Mouse (Mus musculus): ENCODE data around the gene Slc39a13. TPM values are rescaled to one million over a fixed set of nuclear protein-coding genes. Genes with fewer than 3 reads are reported as not detected.
"Not testable (repeated sequence)": the region's sequence is repeated elsewhere in the genome, so short reads cannot be mapped to it uniquely, and the experiment has no call there.

Slc39a13 gene
- total RNA-seq, 4 experiments from 2014 or later = 19.0 to 26.0 (median 23.6) TPM

DNA sequence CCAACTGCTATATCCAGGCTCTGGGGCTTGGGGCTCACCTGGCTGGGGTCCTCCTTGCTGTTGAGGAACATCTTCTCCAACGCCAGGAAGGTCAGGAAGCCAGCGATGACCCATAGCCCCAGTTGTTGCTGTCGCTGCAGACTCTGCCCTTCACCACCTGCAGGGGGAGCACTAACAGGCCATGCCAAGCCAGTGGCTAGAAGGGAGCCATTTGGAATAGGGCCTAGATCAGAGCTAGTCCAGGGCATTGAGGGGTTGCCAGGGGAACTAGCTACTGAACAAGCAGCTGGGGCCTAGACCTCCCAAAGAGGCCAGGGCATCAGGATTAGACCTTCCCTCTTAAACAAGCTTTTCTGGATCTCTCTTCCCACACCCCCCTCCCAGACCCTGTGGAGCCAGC lies 4.7 kb downstream of the Slc39a13 start:
- no peak for DNase-seq (ENCODE audit: low spot score)

DNA sequence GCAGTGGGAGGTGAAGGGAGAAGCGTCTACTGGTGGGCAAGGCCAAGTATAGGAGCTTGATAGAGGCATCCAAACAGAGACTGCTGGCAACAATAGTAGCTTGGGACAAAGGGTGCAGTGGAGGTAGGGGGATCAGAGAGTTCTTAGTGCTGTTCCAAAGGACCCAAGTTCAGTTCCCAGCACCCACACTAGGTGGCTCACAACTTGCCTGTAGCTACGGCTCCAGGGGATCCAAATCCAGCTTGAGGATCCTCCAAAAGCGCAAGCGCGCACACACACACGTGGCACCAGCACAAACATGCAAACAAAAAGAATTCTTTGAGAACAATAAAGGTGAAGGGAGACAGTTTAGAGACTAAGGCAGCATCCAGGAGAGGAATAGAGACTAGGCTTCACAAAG lies 6.0 kb downstream of the Slc39a13 start:
- DNase-seq (ENCODE audit: low spot score) = no peak

DNA sequence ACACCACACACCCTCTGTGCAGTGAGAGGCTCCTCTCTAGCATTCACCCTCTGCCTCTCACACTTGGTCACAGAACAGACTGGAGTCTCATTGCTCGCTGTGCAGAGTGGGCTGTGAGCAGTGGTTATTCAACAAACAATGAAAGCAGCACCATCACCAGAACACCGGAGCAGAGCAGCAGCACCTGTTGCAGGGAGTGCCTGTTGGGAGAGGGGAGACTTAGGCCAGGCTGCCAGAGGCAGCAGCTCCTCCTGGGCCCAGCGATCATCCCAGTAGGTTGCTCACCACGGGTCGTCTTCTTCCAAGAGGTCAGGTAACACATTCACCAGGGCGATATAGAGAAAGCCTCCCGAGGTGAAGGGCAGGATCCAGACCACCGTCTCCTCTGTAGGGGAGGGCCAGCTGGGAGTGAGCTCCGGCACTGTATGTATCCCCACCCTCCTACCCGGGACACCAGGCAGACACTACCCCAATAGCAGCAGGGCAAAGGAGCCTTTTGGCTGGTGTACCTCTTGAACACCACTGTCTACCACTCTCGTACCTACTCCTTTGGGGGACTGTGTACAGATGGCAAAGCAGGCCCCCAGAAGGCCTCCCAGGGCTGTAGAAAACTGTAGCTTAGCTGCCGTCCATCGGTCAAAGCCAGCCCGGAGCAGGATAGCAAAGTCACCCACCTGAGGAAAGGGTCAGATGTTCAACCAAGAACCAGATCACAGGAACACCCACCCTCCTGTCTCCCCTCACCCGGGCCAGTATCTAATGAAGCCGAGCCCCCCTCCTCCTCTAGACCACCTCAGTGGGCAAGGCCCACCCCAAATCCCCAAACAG lies 7.2 kb downstream of the Slc39a13 start:
- no peak for DNase-seq (ENCODE audit: low spot score)

DNA sequence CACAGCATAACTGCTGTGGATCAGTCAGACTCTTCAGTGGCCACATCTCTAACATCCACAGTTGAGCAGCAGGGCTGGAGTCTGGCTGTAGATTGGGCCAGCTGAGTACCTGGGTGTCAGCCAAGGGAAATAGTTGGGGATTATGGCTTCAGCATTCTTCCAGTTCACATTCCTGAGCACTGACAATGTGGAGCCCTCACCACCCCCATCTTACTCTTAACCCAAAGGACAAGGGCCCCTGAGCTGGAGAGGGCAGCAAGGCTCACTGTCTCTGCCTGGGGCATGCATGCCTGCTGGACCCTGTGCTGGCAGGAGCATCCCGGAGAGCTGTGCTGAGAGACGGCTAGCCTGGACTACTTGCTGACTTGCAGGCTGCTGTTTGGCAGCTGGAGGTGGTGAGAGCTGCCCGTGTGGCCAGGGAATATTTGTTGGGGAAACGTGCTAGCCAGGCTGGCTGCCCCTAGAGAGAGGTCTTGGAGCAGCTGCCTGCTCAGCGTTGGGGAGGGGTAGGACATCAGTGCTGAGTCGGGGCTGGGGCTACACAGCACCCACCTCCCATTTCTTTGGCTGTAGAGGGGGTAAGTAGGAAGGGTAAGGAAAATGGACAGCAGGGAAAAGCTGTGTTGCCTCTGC lies 8.3 kb downstream of the Slc39a13 start:
- DNase-seq (ENCODE audit: low spot score) = no peak

DNA sequence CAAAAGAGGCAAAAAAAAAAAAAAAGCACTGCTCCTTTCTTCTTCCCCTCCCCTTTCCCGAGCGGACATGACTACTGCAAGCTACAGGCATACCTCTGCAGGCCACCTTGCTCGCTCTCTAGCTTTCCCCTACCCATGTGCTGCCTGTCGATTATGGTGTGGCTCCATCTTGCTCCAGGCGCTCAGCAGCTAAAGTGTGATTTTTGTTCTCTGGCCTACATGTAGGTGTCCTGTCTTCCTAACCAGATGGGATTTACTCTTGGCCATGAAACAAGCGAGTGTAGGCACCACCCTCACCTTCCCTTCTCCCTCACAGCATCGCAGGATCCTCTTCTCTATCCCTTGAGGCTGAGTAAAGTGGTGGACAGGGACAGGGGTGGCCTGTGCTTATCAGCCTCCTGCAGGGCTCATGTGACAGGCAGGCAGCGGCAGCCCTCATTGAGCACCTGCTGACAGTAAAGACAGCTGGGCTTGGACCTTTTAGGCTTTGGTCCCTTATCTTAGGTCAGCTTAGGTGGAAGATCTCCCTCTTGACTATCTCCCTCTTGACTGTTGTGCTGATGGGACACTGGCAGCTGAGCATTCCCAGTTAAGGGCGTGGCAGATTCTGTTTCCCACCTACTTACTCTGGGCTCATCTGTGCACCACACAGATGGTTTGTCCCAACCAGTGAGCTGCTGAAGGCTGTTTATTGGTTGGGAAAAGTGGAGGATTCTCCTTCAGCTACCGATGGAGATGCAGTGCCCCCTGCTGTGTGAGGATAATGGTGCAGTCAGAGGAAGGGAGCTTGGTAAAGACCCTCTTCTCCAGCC lies 9.5 kb downstream of the Slc39a13 start:
- no peak for DNase-seq (ENCODE audit: low spot score)

DNA sequence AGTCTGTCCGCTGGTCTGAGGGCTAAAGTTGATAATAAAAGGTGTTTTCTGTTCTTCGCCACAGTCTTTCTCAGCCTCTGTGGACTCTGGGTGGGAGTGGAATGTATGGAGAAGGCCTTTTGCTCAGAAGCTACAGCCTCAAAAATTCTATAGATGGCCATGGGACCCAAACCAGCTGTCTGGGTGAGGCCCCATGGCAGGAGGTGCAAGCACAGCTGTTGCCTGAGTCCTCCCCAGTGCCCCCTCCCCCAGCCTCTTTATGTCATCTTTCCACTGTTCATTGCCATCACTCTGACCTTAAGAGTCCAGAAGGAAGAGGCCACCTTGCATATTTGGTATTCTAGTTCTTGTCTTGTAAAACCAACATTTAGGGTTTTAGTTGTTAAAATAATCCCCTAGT lies 10.8 kb downstream of the Slc39a13 start:
- no peak for DNase-seq (ENCODE audit: low spot score)

DNA sequence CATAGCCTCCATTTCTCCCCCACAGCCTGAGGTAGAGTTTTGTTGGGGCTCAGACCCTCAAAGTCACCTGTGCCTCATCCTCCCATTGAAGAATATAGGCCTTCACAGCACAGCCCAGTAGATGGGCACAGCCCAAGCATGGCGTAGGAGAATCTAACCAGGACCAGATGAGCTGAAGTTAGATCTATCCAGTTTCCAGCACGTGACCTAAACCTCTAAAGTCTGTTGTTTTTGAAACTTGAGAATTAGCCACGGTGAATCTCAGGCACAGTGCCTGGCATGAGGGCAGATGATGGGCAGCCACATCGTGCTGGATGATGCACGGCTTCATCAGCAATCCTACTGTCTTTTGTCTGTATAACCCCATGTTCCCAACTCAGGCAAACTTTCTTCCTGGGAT lies 11.8 kb downstream of the Slc39a13 start:
- no peak for DNase-seq (ENCODE audit: low spot score)

DNA sequence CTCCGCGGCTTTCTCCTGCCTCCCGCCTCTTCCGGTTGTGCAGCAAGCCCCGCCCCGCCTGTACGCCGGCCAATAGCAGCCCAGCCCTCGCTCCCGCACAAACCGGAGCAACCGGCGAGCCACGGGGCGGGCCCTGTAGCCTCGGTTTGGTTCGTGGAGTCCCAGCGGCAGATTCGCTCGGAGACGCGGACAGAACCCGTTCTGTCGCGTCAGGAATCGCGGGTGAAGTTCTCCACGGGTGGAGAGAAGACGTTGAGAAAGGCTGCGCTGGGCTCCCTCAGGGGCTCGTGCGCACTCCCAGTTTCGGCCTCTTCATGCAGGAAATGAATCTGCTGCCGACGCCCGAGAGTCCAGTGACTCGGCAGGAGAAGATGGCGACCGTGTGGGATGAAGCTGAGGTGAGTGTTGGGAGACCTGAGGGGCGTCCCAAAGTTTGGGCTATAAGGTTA lies 16.3 kb downstream of the Slc39a13 start, which contains the start of gene Psmc3:
Psmc3 (plus strand) TSS at position 76 of the 449 bp plus-strand sequence.
- peak; percentile 97 for DNase-seq (ENCODE audit: low spot score)

DNA sequence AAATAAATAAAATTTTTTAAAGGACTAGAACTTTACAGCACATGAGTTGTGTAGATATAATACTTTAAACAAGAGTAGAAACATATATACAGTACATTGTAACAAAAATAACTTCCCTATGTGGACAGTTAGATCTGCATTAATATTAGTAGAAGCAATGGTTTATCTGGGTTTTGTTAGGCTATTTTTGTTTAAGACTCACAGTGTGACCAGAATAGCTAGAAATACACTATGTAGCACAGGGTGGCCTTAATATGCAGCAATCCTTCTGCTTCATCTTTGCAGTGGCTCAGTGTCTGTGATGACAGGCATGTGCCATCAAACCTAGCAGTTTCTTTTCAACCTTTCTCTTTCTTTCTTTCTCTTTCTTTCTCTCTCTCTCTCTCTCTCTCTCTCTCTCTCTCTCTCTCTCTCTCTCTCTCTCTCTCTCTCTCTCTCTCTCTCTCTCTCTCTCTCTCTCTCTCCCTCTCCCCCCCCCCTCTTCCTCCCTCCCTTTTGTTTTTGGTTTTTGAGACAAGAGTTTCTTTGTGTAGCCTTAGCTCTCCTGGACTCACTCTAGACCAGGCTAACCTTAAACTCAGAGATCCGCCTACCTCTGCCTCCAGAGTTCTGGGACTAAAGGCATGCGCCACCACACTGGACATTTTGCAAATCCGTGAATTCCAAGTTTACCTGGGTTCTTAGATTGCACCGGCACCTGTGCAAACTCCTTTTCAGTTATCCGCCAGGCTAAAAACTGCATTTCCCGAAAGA lies 16.9 kb downstream of the Slc39a13 start:
- no peak for DNase-seq (ENCODE audit: low spot score)

DNA sequence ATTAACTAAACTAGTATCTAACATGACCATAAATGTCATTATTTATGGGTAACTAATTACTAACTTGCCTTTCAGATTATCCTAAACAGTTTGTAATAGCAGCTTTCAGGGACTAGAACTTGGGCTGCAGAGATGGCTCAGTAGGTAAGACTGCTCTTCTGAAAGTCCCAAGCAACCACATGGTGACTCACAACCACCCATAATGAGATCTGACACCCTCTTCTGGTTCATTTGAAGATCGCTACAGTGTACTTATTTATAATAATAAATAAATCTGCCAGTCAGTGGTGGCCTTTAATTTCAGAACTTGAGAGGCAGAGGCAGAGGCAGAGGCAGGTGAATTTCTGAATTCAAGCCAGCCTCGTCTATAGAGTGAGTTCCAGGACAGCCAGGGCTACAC lies 17.5 kb downstream of the Slc39a13 start:
- DNase-seq (ENCODE audit: low spot score) = no peak

DNA sequence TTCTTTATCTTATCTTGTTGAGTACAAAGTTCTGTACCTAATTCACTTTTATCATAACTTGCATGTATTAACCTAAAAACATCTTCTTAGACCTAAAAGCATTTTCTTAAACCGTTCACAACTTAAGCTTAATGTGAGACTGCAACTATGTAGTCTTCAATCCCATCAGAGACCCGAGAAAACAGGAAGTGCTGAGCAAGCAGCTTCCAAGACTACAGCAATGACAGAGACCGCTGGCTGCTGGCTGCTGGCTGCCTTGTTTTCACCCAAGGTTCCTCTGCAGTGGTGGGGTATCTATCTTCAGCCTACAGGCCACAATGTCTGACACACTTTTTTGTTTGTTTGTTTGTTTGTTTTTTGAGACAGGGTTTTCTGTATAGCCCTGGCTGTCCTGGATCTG lies 18.3 kb downstream of the Slc39a13 start:
- DNase-seq (ENCODE audit: low spot score) = no peak

DNA sequence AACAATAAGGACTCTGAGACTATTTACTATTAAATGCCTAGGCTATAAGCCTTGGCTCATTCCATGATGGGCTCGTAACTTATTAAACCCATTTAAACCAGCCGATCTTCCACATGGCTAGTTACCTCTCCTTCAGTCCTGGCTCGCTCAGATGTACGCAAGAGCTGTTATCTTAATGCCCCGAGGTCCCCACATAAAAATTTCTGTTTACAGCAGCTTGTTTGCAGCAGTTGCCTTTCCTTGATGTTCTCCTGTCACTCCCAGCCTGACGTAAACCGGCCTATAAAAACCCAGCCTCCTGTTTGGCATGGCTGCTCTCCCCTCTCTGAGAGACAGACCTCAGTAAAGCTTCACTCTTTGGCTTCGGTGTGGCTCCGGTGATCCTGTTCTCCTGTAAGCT lies 22.9 kb downstream of the Slc39a13 start:
- DNase-seq (ENCODE audit: low spot score) = no peak

DNA sequence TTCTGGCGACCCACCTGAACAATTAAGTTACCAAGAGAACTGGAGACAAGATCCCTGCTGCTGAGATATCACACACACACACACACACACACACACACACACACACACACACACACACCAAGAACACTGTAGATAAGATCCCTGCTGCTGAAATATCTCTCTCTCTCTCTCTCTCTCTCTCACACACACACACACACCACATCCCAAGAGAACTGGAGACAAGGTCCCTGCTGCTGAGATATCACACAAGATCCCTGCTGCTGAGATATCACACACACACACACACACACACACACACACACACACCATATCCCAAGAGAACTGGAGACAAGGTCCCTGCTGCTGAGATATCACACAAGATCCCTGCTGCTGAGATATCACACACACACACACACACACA lies 24.4 kb downstream of the Slc39a13 start:
- DNase-seq (ENCODE audit: low spot score) = not testable (repeated sequence)

DNA sequence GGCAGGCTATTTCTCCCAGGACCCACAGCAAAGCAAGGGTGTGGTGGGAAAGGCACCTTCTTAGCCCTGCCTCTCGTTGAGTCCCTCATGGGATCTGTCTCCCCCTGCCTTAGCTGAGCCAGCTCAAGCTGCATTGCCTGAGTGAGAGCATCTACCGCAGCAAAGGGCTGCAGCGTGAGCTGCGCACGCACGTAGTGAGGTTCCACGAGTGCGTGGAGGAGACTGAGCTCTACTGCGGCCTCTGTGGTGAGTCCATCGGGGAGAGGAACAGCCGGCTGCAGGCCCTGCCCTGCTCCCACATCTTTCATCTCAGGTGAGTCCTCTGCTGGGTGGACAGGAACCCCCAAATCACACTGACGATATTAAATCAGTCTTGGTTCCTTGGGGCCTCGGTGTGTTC lies 25.5 kb downstream of the Slc39a13 start:
- DNase-seq (ENCODE audit: low spot score) = no peak

DNA sequence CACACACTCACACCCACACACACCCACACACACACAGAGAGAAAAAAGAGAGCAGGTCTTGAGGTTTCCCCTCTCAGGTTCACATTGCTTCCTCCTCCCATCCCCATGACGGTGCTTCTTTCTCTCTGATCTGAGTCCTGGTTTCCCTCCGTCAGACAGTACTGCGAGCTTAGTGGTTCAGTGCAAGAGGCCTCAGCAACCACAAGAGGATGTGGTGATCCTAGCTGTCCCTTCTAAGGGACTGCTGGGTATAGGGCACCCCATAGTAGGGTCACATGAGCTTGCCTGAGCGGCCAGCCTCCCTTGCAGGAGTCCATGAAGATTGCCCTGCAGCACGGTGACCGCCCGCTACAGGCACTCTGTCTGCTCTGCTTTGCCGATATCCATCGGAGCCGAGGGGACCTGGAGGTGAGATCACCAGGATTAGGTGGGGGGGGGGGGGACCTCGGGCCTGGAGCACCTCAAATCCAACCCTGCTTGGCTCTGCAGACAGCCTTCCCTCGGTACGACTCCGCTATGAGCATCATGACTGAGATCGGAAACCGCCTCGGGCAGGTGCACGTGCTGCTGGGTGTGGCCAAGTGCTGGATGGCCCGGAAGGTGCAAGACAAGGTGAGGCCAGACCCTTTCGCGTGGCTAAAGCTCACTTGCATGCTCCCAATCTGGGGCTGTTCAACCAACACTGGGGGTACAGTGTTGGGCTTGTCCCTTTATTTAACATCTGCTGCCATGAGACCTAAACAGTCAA lies 27.4 kb downstream of the Slc39a13 start:
- DNase-seq (ENCODE audit: low spot score) = no peak

DNA sequence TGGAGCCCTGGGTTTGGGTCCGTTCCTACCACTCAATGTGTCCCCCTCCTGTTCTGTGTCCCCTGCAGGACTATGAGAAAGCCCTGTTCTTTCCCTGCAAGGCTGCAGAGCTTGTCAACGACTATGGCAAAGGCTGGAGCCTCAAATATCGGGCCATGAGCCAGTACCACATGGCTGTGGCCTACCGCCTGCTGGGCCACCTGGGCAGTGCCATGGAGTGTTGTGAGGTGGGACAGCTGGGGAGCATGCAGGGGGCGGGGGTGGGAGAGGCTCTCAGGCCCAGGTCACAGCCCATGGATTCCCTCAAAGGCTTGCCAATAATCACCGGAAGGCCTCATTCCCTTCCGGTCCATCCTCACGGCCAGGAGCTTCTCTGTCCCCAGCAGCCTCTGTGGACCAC lies 28.4 kb downstream of the Slc39a13 start:
- DNase-seq (ENCODE audit: low spot score) = no peak

DNA sequence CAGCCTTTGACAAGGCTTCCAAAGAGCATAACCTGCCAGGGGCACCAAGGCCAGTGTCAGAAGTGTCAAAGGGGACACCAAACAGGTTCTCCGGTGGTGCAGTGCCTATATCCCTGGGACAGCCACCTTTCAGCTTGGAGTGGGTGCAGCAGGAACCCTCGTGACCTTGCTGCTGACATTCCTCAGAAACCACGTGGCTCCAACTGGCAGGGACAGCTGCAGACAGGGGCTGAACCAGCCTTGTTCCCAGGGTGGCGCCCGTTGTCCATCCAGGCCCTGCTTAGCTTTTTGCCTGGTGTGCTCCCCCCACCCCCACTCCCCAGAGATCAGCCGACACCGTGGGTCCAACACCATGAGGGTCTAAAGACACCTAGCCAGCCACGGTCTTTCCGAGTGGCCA lies 34.8 kb downstream of the Slc39a13 start, which contains the start of gene Rapsn:
Rapsn (plus strand) TSS at position 236 of the 400 bp plus-strand sequence.
- DNase-seq (ENCODE audit: low spot score) = peak; percentile 53

DNA sequence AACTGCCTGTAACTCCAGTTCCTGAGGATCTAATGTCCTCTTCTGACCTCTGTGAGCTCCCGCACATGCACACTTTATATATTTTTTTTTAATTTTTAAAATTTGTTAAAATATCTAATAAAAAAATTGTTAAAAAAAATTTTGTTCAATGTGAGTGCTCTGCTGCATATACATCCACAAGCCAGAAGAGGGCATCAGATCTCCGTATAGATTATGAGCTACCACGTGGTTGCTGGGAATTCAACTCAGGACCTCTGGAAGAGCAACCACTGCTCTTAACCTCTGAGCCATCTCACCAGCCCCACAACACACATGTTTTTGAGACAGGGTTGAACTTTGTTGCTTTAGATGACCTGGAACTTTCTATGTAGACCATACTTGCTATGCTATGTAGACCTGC lies 37.2 kb downstream of the Slc39a13 start:
- no peak for DNase-seq (ENCODE audit: low spot score)

DNA sequence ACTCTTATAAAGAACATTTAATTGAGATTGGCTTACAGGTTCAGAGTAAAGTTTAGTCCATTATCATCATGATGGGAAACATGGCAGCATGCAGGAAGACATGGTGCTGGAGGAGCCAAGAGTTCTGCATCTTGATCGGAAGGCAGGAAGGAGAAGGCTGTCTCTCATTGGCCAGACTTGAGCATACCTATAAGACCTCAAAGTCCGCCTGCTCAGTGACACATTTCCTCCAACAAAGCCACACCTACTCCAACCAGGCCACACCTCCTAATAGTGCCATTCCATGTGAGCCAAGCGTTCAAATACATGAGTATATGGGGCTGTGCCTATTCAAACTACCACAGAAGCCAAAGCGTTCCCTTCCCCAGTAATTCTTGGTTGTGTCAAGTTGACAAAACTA lies 39.0 kb downstream of the Slc39a13 start:
- no peak for DNase-seq (ENCODE audit: low spot score)

DNA sequence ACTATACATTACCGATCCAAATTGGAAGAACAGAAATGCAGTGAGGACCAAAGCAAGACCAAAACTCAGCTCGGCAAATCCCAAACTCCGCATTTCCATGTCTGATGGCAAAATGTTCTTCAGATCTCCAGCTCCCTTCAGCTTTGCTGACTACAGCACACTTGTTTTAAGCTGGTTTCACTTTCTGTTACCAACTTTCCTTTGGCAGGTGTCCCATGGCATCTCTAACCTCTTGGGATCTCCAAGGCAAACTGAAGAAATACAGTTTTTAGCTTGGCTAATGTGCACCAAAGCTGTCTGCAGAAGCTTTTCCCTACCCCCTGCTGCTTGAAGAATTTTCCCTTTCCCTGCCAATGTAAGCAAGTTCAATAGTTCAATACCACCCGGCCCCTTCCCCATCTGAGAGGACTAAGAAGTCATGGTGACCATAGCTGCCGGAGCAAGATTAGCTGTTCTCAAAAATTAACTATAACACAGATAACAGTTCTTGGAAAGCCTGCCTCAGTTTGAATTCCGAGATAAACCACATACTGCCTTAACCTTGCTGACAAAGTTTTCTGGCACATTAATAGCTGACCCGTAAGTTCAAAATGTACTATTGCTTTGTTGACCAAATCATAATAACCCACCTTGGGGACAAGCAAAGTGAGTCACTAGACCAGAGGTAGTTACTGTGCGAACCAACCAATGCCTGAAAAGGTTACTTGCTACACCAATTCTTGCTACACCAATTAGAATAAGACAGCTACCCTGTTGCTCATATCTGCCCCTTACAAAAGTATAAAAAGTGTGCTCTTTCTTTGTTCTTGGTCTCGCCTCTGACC lies 42.6 kb downstream of the Slc39a13 start:
- DNase-seq (ENCODE audit: low spot score) = peak; percentile 47
